Mouse (Mus musculus): ENCODE data around the gene Gm4881.
A peak's percentile ranks its signal among the peaks of the same experiment; 100 is the strongest.

Gm4881 gene

GRCm38 (mm10) chr7:24954450-24954849 is 10.2 kb upstream of the Gm4881 start:
- DNase-seq (ENCODE audit: low read depth, low spot score) = no peak

GRCm38 (mm10) chr7:24953966-24954365 is 9.7 kb upstream of the Gm4881 start:
- DNase-seq (ENCODE audit: low read depth, low spot score) = no peak

- peak; percentile 60 for DNase-seq (ENCODE audit: low read depth, low spot score)
Measured at GRCm38 (mm10) chr7:24949958-24950623, 5.8 kb upstream of the Gm4881 start.

- DNase-seq (ENCODE audit: low read depth, low spot score) = no peak
Measured at GRCm38 (mm10) chr7:24948774-24949173, 4.5 kb upstream of the Gm4881 start.

- no peak for DNase-seq (ENCODE audit: low read depth, low spot score)
Measured at GRCm38 (mm10) chr7:24947316-24948048, 3.2 kb upstream of the Gm4881 start.

GRCm38 (mm10) chr7:24943641-24944040 is 653 bp downstream of the Gm4881 start:
- no peak for DNase-seq (ENCODE audit: low read depth, low spot score)

GRCm38 (mm10) chr7:24931651-24932050 is 12.6 kb downstream of the Gm4881 start:
- no peak for DNase-seq (ENCODE audit: low read depth, low spot score)

- DNase-seq (ENCODE audit: low read depth, low spot score) = no peak
Measured at GRCm38 (mm10) chr7:24930475-24930874, 13.8 kb downstream of the Gm4881 start.

GRCm38 (mm10) chr7:24919728-24920127 is 24.6 kb downstream of the Gm4881 start:
- DNase-seq (ENCODE audit: low read depth, low spot score) = no peak

GRCm38 (mm10) chr7:24918763-24919323 is 25.5 kb downstream of the Gm4881 start:
- no peak for DNase-seq (ENCODE audit: low read depth, low spot score)

- DNase-seq (ENCODE audit: low read depth, low spot score) = no peak
Measured at GRCm38 (mm10) chr7:24912480-24912879, 31.8 kb downstream of the Gm4881 start.

- DNase-seq (ENCODE audit: low read depth, low spot score) = no peak
Measured at GRCm38 (mm10) chr7:24907211-24907748, 37.0 kb downstream of the Gm4881 start.

GRCm38 (mm10) chr7:24906551-24906950 is 37.7 kb downstream of the Gm4881 start:
- DNase-seq (ENCODE audit: low read depth, low spot score) = no peak

- no peak for DNase-seq (ENCODE audit: low read depth, low spot score)
Measured at GRCm38 (mm10) chr7:24904936-24905335, 39.4 kb downstream of the Gm4881 start.

GRCm38 (mm10) chr7:24904070-24904483 is 40.2 kb downstream of the Gm4881 start:
- DNase-seq (ENCODE audit: low read depth, low spot score) = peak; percentile 86

GRCm38 (mm10) chr7:24903444-24903825 is 40.9 kb downstream of the Gm4881 start:
- no peak for DNase-seq (ENCODE audit: low read depth, low spot score)

GRCm38 (mm10) chr7:24902630-24903443 is 41.5 kb downstream of the Gm4881 start, which contains the start of gene Arhgef1:
Gene Arhgef1, plus strand, starts transcription at chr7:24902912.
- no peak for DNase-seq (ENCODE audit: low read depth, low spot score)

GRCm38 (mm10) chr7:24902264-24902629 is 42.0 kb downstream of the Gm4881 start:
- no peak for DNase-seq (ENCODE audit: low read depth, low spot score)

GRCm38 (mm10) chr7:24901842-24902241 is 42.5 kb downstream of the Gm4881 start:
- no peak for DNase-seq (ENCODE audit: low read depth, low spot score)

GRCm38 (mm10) chr7:24901114-24901513 is 43.2 kb downstream of the Gm4881 start:
- no peak for DNase-seq (ENCODE audit: low read depth, low spot score)

- no peak for DNase-seq (ENCODE audit: low read depth, low spot score)
Measured at GRCm38 (mm10) chr7:24897959-24898358, 46.3 kb downstream of the Gm4881 start.

- no peak for DNase-seq (ENCODE audit: low read depth, low spot score)
Measured at GRCm38 (mm10) chr7:24897224-24897623, 47.1 kb downstream of the Gm4881 start, which contains the start of gene Cd79a. Gene Cd79a, plus strand, starts transcription at chr7:24897381.
